Mouse (Mus musculus) neural tube, embryonic 13.5 days (tissue): ENCODE measurements around the gene Pus7l. TPM values are rescaled to one million over a fixed set of nuclear protein-coding genes. Genes with fewer than 3 reads are reported as not detected.

ENCODE experiments used
- ATAC-seq: fragments of 200-750 bp; cut with Nextera tagmentation; 2 replicates; pipeline ENCODE4 v1.8.0; 2017; ENCODE audit warnings: low read depth, mild to moderate bottlenecking, moderate TSS enrichment, moderate library complexity
- H3K27ac ChIP-seq: fragments of 300-500 bp; sonication (generic); replicated peaks from 2 replicates; pipeline ENCODE4 v1.5.1; 2015; ENCODE audit warnings: moderate library complexity, mild to moderate bottlenecking, inconsistent platforms
- H3K27me3 ChIP-seq: fragments of 300-500 bp; sonication (generic); 2 replicates; pipeline ENCODE4 v1.6.1; 2015; ENCODE audit warnings: mild to moderate bottlenecking, inconsistent platforms
- H3K36me3 ChIP-seq: fragments of 300-500 bp; sonication (generic); 2 replicates; pipeline ENCODE4 v1.6.1; 2015; ENCODE audit warnings: mild to moderate bottlenecking, inconsistent platforms
- H3K4me1 ChIP-seq: fragments of 300-500 bp; sonication (generic); replicated peaks from 2 replicates; pipeline ENCODE4 v1.6.1; 2015; ENCODE audit warnings: inconsistent platforms
- H3K4me2 ChIP-seq: fragments of 300-500 bp; sonication (generic); 2 replicates; pipeline ENCODE4 v1.6.1; 2015; ENCODE audit warnings: inconsistent platforms, mild to moderate bottlenecking, moderate library complexity
- H3K4me3 ChIP-seq: fragments of 300-500 bp; sonication (generic); 2 replicates; pipeline ENCODE4 v1.5.1; 2015; ENCODE audit warnings: mild to moderate bottlenecking, inconsistent platforms
- H3K9ac ChIP-seq: fragments of 300-500 bp; sonication (generic); 2 replicates; pipeline ENCODE4 v1.6.1; 2015; ENCODE audit warnings: moderate library complexity, mild to moderate bottlenecking, inconsistent platforms
- H3K9me3 ChIP-seq: fragments of 300-500 bp; sonication (generic); 2 replicates; pipeline ENCODE4 v1.6.1; 2016; ENCODE audit warnings: inconsistent platforms
- WGBS: fragments of 180-500 bp; shearing (Covaris S2); methylation state at CpG from one replicate; pipeline ENCODE4 v1.1.7; 2015; 5-methylcytosine and 5-hydroxymethylcytosine counted together
- polyA plus RNA-seq: library from polyadenylated mRNA; unstranded; fragments of >200 nt; fragmentation: Nextera tagmentation; extraction: Ambion mirVana; gene quantifications from 2 replicates; pipeline ENCODE4 v1.2.1, GENCODE M21; 2015

Pus7l gene
- polyA plus RNA-seq, 1 experiment from 2014 or later, result 7.1 TPM

GRCm38 (mm10) chr15:94532956-94533355, 10.4 kb downstream of the Pus7l start:
- Histone ChIP-seq H3K27me3 (no peaks in the 10 kb centered on the region), H3K4me2 (no peak overlapping the region), H3K4me1 (no peaks in the 10 kb centered on the region), H3K27ac (no peak overlapping the region), H3K9ac (no peak overlapping the region), H3K9me3 (no peaks in the 10 kb centered on the region), H3K36me3 (no peaks in the 10 kb centered on the region; the same call in 1 of the 2 replicates), H3K4me3 (no peak overlapping the region)
- 95% methylated on average over 6 of the region's 6 CpGs for WGBS
- ATAC-seq, result no peak

GRCm38 (mm10) chr15:94532306-94532705, 11.0 kb downstream of the Pus7l start:
- Histone ChIP-seq H3K4me1 (no peaks in the 10 kb centered on the region), H3K36me3 (no peaks in the 10 kb centered on the region; the same call in 1 of the 2 replicates), H3K9ac (no peak overlapping the region), H3K9me3 (no peaks in the 10 kb centered on the region), H3K4me2 (no peak overlapping the region), H3K27me3 (no peaks in the 10 kb centered on the region), H3K4me3 (no peak overlapping the region), H3K27ac (no peak overlapping the region)
- ATAC-seq, result no peak
- WGBS, result 91% methylated on average over 5 of the region's 5 CpGs

- H3K9ac ChIP-seq, result no peak overlapping the region
- no peaks in the 10 kb centered on the region; the same call in 1 of the 2 replicates for H3K36me3 ChIP-seq
- no peak for ATAC-seq
- H3K9me3 ChIP-seq, result no peaks in the 10 kb centered on the region
- no peaks in the 10 kb centered on the region for H3K4me1 ChIP-seq
- H3K4me2 ChIP-seq, result no peak overlapping the region
- H3K4me3 ChIP-seq, result no peak overlapping the region
- 84% methylated on average over 3 of the region's 3 CpGs for WGBS
- no peak overlapping the region for H3K27ac ChIP-seq
- H3K27me3 ChIP-seq, result no peaks in the 10 kb centered on the region
Measured at GRCm38 (mm10) chr15:94530519-94530918, 12.8 kb downstream of the Pus7l start.

- H3K9ac ChIP-seq, result no peak overlapping the region
- no peak overlapping the region for H3K27ac ChIP-seq
- no peaks in the 10 kb centered on the region for H3K36me3 ChIP-seq
- no peak for ATAC-seq
- H3K4me3 ChIP-seq, result no peak overlapping the region
- WGBS, result 82% methylated on average over 12 of the region's 12 CpGs
- H3K4me1 ChIP-seq, result no peaks in the 10 kb centered on the region
- H3K4me2 ChIP-seq, result no peak overlapping the region
- no peaks in the 10 kb centered on the region for H3K27me3 ChIP-seq
- H3K9me3 ChIP-seq, result no peaks in the 10 kb centered on the region
Measured at GRCm38 (mm10) chr15:94524956-94525355, 18.4 kb downstream of the Pus7l start.

GRCm38 (mm10) chr15:94523251-94523650, 20.1 kb downstream of the Pus7l start:
- no peaks in the 10 kb centered on the region for H3K4me1 ChIP-seq
- no peaks in the 10 kb centered on the region for H3K9me3 ChIP-seq
- ATAC-seq, result no peak
- no peak overlapping the region for H3K4me3 ChIP-seq
- 89% methylated on average over 28 of the region's 28 CpGs for WGBS
- no peak overlapping the region for H3K9ac ChIP-seq
- H3K4me2 ChIP-seq, result no peak overlapping the region
- H3K27ac ChIP-seq, result no peak overlapping the region
- H3K36me3 ChIP-seq, result no peaks in the 10 kb centered on the region
- no peaks in the 10 kb centered on the region for H3K27me3 ChIP-seq

GRCm38 (mm10) chr15:94520959-94521358, 22.4 kb downstream of the Pus7l start:
- no peaks in the 10 kb centered on the region for H3K9me3 ChIP-seq
- H3K36me3 ChIP-seq, result no peaks in the 10 kb centered on the region
- no peak for ATAC-seq
- H3K27me3 ChIP-seq, result no peaks in the 10 kb centered on the region
- H3K4me1 ChIP-seq, result no peaks in the 10 kb centered on the region
- no peak overlapping the region for H3K4me3 ChIP-seq
- no peak overlapping the region for H3K4me2 ChIP-seq
- WGBS, result 80% methylated on average over 5 of the region's 5 CpGs
- H3K27ac ChIP-seq, result no peak overlapping the region
- no peak overlapping the region for H3K9ac ChIP-seq

GRCm38 (mm10) chr15:94520205-94520900, 23.0 kb downstream of the Pus7l start:
- no peaks in the 10 kb centered on the region for H3K36me3 ChIP-seq
- 47% methylated on average over 9 of the region's 9 CpGs for WGBS
- no peak overlapping the region for H3K4me3 ChIP-seq
- H3K4me1 ChIP-seq, result no peaks in the 10 kb centered on the region
- H3K4me2 ChIP-seq, result no peak overlapping the region
- no peaks in the 10 kb centered on the region for H3K27me3 ChIP-seq
- H3K27ac ChIP-seq, result no peak overlapping the region
- no peaks in the 10 kb centered on the region for H3K9me3 ChIP-seq
- ATAC-seq, result no peak
- H3K9ac ChIP-seq, result no peak overlapping the region

GRCm38 (mm10) chr15:94517913-94518491, 25.3 kb downstream of the Pus7l start:
- no peaks in the 10 kb centered on the region for H3K27me3 ChIP-seq
- no peak overlapping the region for H3K27ac ChIP-seq
- no peak for ATAC-seq
- no peaks in the 10 kb centered on the region for H3K4me1 ChIP-seq
- H3K9ac ChIP-seq, result no peak overlapping the region
- no peaks in the 10 kb centered on the region for H3K9me3 ChIP-seq
- H3K36me3 ChIP-seq, result no peaks in the 10 kb centered on the region
- H3K4me3 ChIP-seq, result no peak overlapping the region
- no peak overlapping the region for H3K4me2 ChIP-seq
- WGBS, result 75% methylated on average over 16 of the region's 16 CpGs

GRCm38 (mm10) chr15:94503451-94504215, 39.7 kb downstream of the Pus7l start:
- no peak overlapping the region for H3K4me3 ChIP-seq
- no peak overlapping the region for H3K27ac ChIP-seq
- H3K9me3 ChIP-seq, result 0 out of 2 replicates have a peak, but pooled peaks cover 3% of the 10 kb centered on the region
- no peak overlapping the region for H3K9ac ChIP-seq
- H3K4me1 ChIP-seq, result no peaks in the 10 kb centered on the region; the same call in 1 of the 2 replicates
- no peak overlapping the region for H3K4me2 ChIP-seq
- no peaks in the 10 kb centered on the region for H3K27me3 ChIP-seq
- ATAC-seq, result no peak
- H3K36me3 ChIP-seq, result no peaks in the 10 kb centered on the region
- 62% methylated on average over 12 of the region's 12 CpGs for WGBS

GRCm38 (mm10) chr15:94499260-94499659, 44.1 kb downstream of the Pus7l start:
- H3K9me3 ChIP-seq, result no peaks in the 10 kb centered on the region
- H3K36me3 ChIP-seq, result no peaks in the 10 kb centered on the region
- H3K27me3 ChIP-seq, result no peaks in the 10 kb centered on the region
- 85% methylated on average over 1 of the region's 1 CpGs for WGBS
- no peak overlapping the region for H3K4me2 ChIP-seq
- ATAC-seq, result no peak
- H3K27ac ChIP-seq, result no peak overlapping the region
- H3K9ac ChIP-seq, result no peak overlapping the region
- H3K4me1 ChIP-seq, result no peaks in the 10 kb centered on the region; the same call in 1 of the 2 replicates
- no peak overlapping the region for H3K4me3 ChIP-seq

GRCm38 (mm10) chr15:94495936-94496335, 47.4 kb downstream of the Pus7l start:
- Histone ChIP-seq H3K27me3 (no peaks in the 10 kb centered on the region), H3K27ac (no peak overlapping the region), H3K4me2 (no peak overlapping the region), H3K4me3 (no peak overlapping the region), H3K9me3 (no peaks in the 10 kb centered on the region), H3K4me1 (no peaks in the 10 kb centered on the region), H3K36me3 (no peaks in the 10 kb centered on the region), H3K9ac (no peak overlapping the region)
- WGBS, result 74% methylated on average over 10 of the region's 10 CpGs
- no peak for ATAC-seq

GRCm38 (mm10) chr15:94494445-94494844, 48.9 kb downstream of the Pus7l start:
- H3K27ac ChIP-seq, result no peak overlapping the region
- H3K4me2 ChIP-seq, result no peak overlapping the region
- H3K9ac ChIP-seq, result no peak overlapping the region
- no peaks in the 10 kb centered on the region for H3K36me3 ChIP-seq
- no peaks in the 10 kb centered on the region for H3K9me3 ChIP-seq
- H3K27me3 ChIP-seq, result no peaks in the 10 kb centered on the region
- H3K4me1 ChIP-seq, result no peaks in the 10 kb centered on the region
- WGBS, result 100% methylated on average over 1 of the region's 1 CpGs
- no peak overlapping the region for H3K4me3 ChIP-seq
- ATAC-seq, result no peak
